Mouse (Mus musculus): ENCODE results near the gene Selplg. TPM values are rescaled to one million over a fixed set of nuclear protein-coding genes. Genes with fewer than 3 reads are reported as not detected.

The Selplg gene
- polyA plus RNA-seq, 1 experiment: 43.5 TPM

GRCm38 (mm10) chr5:113871903-113872548 lies 39.6 kb upstream of the Selplg start:
- no peak overlapping the region for H3K4me3 ChIP-seq (ENCODE audit: insufficient read depth, low read length)
- 0 out of 2 replicates have a peak overlapping the region, but pooled peaks have one; percentile 17 for H3K27ac ChIP-seq (ENCODE audit: insufficient read depth, low read length)
- TF ChIP-seq CTCF (IDR thresholded peaks at IDR 0.05; ENCODE audit: extremely low read depth, insufficient read depth, low read length) (0 out of 2 replicates have a peak, but pooled peaks have one; percentile 0), POLR2A (IDR thresholded peaks at IDR 0.05; ENCODE audit: extremely low read depth, insufficient read depth, low read length) (no peak)
- H3K4me1 ChIP-seq (ENCODE audit: control insufficient read depth, insufficient read depth, low read length): peaks cover 14% of the 10 kb centered on the region

- H3K4me1 ChIP-seq (ENCODE audit: control insufficient read depth, insufficient read depth, low read length): peaks cover 14% of the 10 kb centered on the region
- no peak for TF ChIP-seq POLR2A (IDR thresholded peaks at IDR 0.05; ENCODE audit: extremely low read depth, insufficient read depth, low read length)
- no peak for TF ChIP-seq CTCF (IDR thresholded peaks at IDR 0.05; ENCODE audit: extremely low read depth, insufficient read depth, low read length)
- no peak overlapping the region for H3K27ac ChIP-seq (ENCODE audit: insufficient read depth, low read length)
- H3K4me3 ChIP-seq (ENCODE audit: insufficient read depth, low read length): no peak overlapping the region
These were observed 38.1 kb upstream of the Selplg start for GRCm38 (mm10) chr5:113870393-113871040.

DNA sequence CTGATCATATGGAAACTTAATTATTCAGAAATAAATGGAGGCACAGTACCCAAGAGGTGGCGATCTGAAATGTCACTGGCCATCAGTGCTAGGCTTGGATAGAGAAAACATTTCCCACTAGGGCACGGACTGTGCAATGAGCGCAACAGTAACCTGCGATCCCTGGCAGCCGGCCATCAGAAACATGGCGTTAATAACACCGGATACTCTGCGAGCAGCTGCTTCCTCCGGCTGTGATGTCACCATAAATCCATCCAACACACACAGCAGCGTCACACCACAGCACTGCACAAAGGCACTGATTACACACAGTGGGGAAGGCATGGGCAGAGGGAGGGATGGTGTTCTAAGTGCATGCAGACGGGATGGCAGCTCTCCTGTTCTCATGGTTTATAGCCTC lies 36.7 kb upstream of the Selplg start:
- Histone ChIP-seq H3K4me1 (ENCODE audit: control insufficient read depth, insufficient read depth, low read length) (peaks cover 13% of the 10 kb centered on the region), H3K27ac (ENCODE audit: insufficient read depth, low read length) (no peak overlapping the region), H3K4me3 (ENCODE audit: insufficient read depth, low read length) (no peak overlapping the region)
- TF ChIP-seq CTCF (IDR thresholded peaks at IDR 0.05; ENCODE audit: extremely low read depth, insufficient read depth, low read length) (no peak), POLR2A (IDR thresholded peaks at IDR 0.05; ENCODE audit: extremely low read depth, insufficient read depth, low read length) (no peak)

GRCm38 (mm10) chr5:113864992-113865391 lies 32.5 kb upstream of the Selplg start:
- no peak overlapping the region for H3K27ac ChIP-seq (ENCODE audit: insufficient read depth, low read length)
- H3K4me1 ChIP-seq (ENCODE audit: control insufficient read depth, insufficient read depth, low read length): peaks cover 6% of the 10 kb centered on the region
- no peak for TF ChIP-seq CTCF (IDR thresholded peaks at IDR 0.05; ENCODE audit: extremely low read depth, insufficient read depth, low read length)
- TF ChIP-seq POLR2A (IDR thresholded peaks at IDR 0.05; ENCODE audit: extremely low read depth, insufficient read depth, low read length): no peak
- H3K4me3 ChIP-seq (ENCODE audit: insufficient read depth, low read length): no peak overlapping the region

- H3K27ac ChIP-seq (ENCODE audit: insufficient read depth, low read length): no peak overlapping the region
- H3K4me1 ChIP-seq (ENCODE audit: control insufficient read depth, insufficient read depth, low read length): peaks cover 6% of the 10 kb centered on the region
- H3K4me3 ChIP-seq (ENCODE audit: insufficient read depth, low read length): no peak overlapping the region
- TF ChIP-seq CTCF (IDR thresholded peaks at IDR 0.05; ENCODE audit: extremely low read depth, insufficient read depth, low read length): no peak
- TF ChIP-seq POLR2A (IDR thresholded peaks at IDR 0.05; ENCODE audit: extremely low read depth, insufficient read depth, low read length): no peak
These were observed 31.6 kb upstream of the Selplg start for GRCm38 (mm10) chr5:113863994-113864393.

DNA sequence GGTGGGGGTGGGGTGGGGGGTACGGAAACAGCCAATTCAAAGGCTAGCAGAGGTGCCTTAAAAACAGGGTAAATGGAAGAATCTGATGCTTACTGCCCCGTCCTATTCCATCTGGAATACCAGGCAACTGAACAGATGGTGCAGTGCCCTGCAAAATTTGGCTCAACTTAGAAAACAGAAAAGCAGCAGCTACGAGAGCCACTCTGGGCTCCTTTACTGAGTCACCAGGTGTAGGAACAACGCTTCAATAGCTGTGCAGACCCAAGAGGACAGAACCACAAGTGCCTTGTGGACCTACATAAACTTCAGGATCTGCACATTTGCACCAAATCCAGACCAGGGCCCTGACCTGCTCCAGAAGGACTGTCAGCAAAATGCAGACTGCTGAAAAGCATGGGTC lies 30.0 kb upstream of the Selplg start:
- Histone ChIP-seq H3K4me3 (ENCODE audit: insufficient read depth, low read length) (no peak overlapping the region), H3K27ac (ENCODE audit: insufficient read depth, low read length) (no peak overlapping the region), H3K4me1 (ENCODE audit: control insufficient read depth, insufficient read depth, low read length) (peaks cover 6% of the 10 kb centered on the region)
- TF ChIP-seq POLR2A (IDR thresholded peaks at IDR 0.05; ENCODE audit: extremely low read depth, insufficient read depth, low read length) (no peak), CTCF (IDR thresholded peaks at IDR 0.05; ENCODE audit: extremely low read depth, insufficient read depth, low read length) (no peak)

GRCm38 (mm10) chr5:113861294-113861693 lies 28.9 kb upstream of the Selplg start:
- Histone ChIP-seq H3K4me3 (ENCODE audit: insufficient read depth, low read length) (no peak overlapping the region), H3K4me1 (ENCODE audit: control insufficient read depth, insufficient read depth, low read length) (peaks cover 6% of the 10 kb centered on the region), H3K27ac (ENCODE audit: insufficient read depth, low read length) (no peak overlapping the region)
- TF ChIP-seq CTCF (IDR thresholded peaks at IDR 0.05; ENCODE audit: extremely low read depth, insufficient read depth, low read length) (peak; percentile 23; the same call in 1 of the 2 replicates), POLR2A (IDR thresholded peaks at IDR 0.05; ENCODE audit: extremely low read depth, insufficient read depth, low read length) (no peak)

DNA sequence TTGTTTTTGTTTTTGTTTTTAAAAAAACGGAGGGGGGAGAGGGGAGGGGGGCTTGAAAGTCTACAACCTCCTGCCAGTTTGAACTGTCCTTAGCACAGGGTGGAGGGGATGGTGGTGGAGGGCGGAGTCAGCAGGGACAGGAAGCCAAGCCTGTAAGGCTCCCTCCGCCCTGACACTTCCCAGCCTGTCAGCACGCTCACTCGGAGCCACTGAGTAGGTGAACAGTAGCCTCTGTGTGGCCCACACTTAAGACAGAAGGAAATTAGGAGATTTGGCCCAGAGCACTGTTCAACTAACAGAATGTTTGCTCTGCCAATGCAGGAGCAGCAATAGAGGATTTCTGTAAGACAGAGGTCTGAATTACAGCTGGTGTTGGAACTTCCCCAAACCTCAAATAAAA lies 26.5 kb upstream of the Selplg start:
- Histone ChIP-seq H3K27ac (ENCODE audit: insufficient read depth, low read length) (no peak overlapping the region), H3K4me3 (ENCODE audit: insufficient read depth, low read length) (no peak overlapping the region), H3K4me1 (ENCODE audit: control insufficient read depth, insufficient read depth, low read length) (peaks cover 10% of the 10 kb centered on the region)
- TF ChIP-seq POLR2A (IDR thresholded peaks at IDR 0.05; ENCODE audit: extremely low read depth, insufficient read depth, low read length) (no peak), CTCF (IDR thresholded peaks at IDR 0.05; ENCODE audit: extremely low read depth, insufficient read depth, low read length) (no peak)

DNA sequence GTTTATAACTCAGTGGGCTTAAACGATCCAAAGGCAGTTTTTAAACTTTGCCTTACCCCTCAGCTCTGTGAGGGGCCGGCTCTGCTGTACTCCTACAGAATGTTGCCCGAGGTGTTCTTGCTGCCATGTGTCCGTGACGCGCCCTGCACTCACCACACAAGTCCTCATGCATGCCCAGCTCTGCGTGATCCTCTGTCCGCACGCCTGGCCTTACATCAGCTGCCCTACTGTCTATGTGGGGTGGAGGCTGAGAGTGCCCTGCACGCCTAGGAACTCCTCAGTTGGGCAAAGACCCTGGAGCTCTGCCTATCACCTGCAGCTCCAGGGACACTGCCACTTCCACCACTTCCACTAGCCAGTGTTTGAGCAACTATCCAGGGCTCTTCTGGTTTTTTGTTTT lies 26.1 kb upstream of the Selplg start:
- H3K4me3 ChIP-seq (ENCODE audit: insufficient read depth, low read length): no peak overlapping the region
- H3K27ac ChIP-seq (ENCODE audit: insufficient read depth, low read length): no peak overlapping the region
- H3K4me1 ChIP-seq (ENCODE audit: control insufficient read depth, insufficient read depth, low read length): peaks cover 10% of the 10 kb centered on the region
- TF ChIP-seq CTCF (IDR thresholded peaks at IDR 0.05; ENCODE audit: extremely low read depth, insufficient read depth, low read length): no peak
- no peak for TF ChIP-seq POLR2A (IDR thresholded peaks at IDR 0.05; ENCODE audit: extremely low read depth, insufficient read depth, low read length)

GRCm38 (mm10) chr5:113857631-113858030 lies 25.2 kb upstream of the Selplg start:
- no peak for TF ChIP-seq POLR2A (IDR thresholded peaks at IDR 0.05; ENCODE audit: extremely low read depth, insufficient read depth, low read length)
- TF ChIP-seq CTCF (IDR thresholded peaks at IDR 0.05; ENCODE audit: extremely low read depth, insufficient read depth, low read length): no peak
- Histone ChIP-seq H3K4me1 (ENCODE audit: control insufficient read depth, insufficient read depth, low read length) (peaks cover 6% of the 10 kb centered on the region), H3K4me3 (ENCODE audit: insufficient read depth, low read length) (no peak overlapping the region), H3K27ac (ENCODE audit: insufficient read depth, low read length) (no peak overlapping the region)

Measured in cortical plate, adult 2 months (tissue).